Mouse (Mus musculus): Measurements from ENCODE around the gene Lurap1. TPM values are rescaled to one million over a fixed set of nuclear protein-coding genes. Genes with fewer than 3 reads are reported as not detected.

Gene Lurap1
- polyA plus RNA-seq, 1 experiment from 2014 or later = 2.8 TPM

DNA sequence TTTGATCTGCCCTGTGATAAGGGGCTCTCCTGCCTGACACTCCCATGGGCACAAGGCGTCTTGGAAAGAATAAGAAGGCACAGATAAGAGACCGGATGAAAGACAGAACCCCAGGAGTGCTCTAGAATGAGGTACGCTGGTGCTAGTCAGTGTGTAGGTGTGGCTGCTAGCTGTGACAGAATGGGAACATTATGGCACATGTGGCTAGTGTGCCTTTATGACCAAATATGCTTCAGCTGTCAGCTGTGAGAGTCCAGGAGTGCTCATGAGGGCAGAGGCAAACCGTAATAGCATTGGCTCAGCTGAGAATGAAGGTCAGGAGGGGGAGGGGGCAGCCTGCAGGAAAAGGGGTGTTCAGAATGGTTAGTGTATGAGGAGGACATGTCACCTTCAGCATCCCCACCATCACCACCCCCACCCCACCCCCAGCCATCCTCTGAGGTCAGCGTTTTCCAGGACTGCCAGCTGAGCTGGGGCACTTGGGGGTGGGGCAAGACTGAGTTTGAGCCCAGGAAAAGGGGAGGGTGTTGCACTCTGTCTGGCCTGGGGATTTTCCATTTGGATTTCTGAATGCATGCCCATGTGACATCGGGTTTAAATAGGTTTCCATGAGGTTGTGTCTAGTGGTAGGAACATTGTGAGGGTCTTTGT is 23.5 kb upstream of the Lurap1 start:
- no peak overlapping the region for H3K9ac ChIP-seq
- no peak overlapping the region for H3K27ac ChIP-seq
- no peak; the same call in 1 of the 2 replicates for ATAC-seq (ENCODE audit: insufficient number of reproducible peaks, low FRiP score, low TSS enrichment, low read depth)

DNA sequence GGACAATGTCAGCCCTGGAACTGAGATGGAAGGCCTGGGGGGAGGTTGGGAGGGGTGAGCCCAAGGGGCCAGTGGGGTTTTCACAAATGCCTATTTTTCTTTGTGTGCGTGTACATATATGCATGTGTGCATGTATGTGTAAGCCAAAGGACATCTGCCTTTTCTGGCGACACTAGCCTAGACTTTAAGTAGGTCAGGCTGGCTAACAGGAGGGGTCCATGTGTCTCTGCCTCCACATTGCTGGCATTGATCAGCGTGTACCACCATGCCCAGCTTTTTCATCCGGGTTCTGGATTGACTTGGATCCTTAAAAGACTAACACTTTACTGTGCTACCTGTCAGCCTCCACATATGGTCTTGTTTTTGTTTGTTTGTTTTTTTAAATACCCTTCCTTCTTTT is 22.6 kb upstream of the Lurap1 start:
- 86% methylated on average over 4 of the region's 4 CpGs for WGBS
- Histone ChIP-seq H3K9me3 (no peaks in the 10 kb centered on the region), H3K4me2 (no peak overlapping the region), H3K4me3 (no peak overlapping the region), H3K27me3 (no peaks in the 10 kb centered on the region), H3K36me3 (no peaks in the 10 kb centered on the region), H3K9ac (no peak overlapping the region), H3K27ac (no peak overlapping the region), H3K4me1 (peaks cover 31% of the 10 kb centered on the region)
- ATAC-seq (ENCODE audit: insufficient number of reproducible peaks, low FRiP score, low TSS enrichment, low read depth) = no peak

More for the DNA sequence above, 23.5 kb upstream of the Lurap1 start:
- WGBS = 40% methylated on average over 6 of the region's 6 CpGs
- Histone ChIP-seq H3K9me3 (no peaks in the 10 kb centered on the region), H3K27me3 (no peaks in the 10 kb centered on the region), H3K4me1 (peaks cover 31% of the 10 kb centered on the region), H3K36me3 (no peaks in the 10 kb centered on the region), H3K4me3 (no peak overlapping the region), H3K4me2 (no peak overlapping the region)

DNA sequence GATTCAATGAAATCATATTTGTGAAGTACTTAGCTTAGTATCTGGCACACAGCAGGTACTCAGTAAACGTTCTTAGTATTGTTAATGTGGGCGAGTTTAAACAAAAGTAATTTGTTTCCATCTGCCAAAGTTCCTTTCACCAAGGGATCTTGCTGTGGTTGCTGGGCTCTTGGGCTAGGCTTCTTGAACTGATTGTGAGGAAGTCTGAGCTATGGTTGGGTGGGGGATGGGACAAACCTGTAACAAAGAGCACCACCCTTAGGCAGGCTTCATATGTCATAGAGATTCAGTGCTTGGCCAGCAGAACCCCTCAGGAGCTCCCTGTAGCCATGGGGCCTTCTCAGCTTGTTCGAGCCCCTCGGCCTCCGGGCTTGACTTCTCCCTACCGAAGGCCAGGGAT is 21.9 kb upstream of the Lurap1 start, which contains the start of the genes 1700042G07Rik and Gm49337:
Gene 1700042G07Rik (plus strand): TSS at position 301 of the 400 bp plus-strand sequence.
Gene Gm49337 (plus strand): TSS at position 313 of the 400 bp plus-strand sequence.
- no peaks in the 10 kb centered on the region for H3K36me3 ChIP-seq
- ATAC-seq (ENCODE audit: insufficient number of reproducible peaks, low FRiP score, low TSS enrichment, low read depth) = no peak
- no peak within 1 kb of the TSS for H3K4me3 ChIP-seq
- H3K9ac ChIP-seq = no peak within 1 kb of the TSS
- H3K27ac ChIP-seq = no peak within 1 kb of the TSS
- peaks cover 31% of the 10 kb centered on the region for H3K4me1 ChIP-seq
- no peaks in the 10 kb centered on the region for H3K9me3 ChIP-seq
- no peak within 1 kb of the TSS for H3K4me2 ChIP-seq
- no peaks in the 10 kb centered on the region for H3K27me3 ChIP-seq
- 87% methylated on average over 6 of the region's 6 CpGs for WGBS

DNA sequence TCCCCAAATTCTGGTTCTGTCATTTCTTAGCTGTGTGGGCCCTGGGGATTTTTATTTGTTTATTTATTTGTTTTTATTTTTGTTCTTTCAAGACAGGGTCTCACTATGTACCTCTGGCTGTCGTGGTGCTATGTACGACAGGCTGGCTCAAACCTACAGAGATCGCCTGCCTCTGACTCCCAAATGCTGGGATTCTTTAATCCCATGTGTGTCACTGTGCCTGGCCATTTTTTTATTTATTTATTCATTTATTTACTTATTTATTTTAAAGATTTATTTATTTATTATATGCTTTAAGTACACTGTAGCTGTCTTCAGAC is 18.2 kb upstream of the Lurap1 start:
- H3K4me3 ChIP-seq = no peak overlapping the region
- no peaks in the 10 kb centered on the region for H3K36me3 ChIP-seq
- no peaks in the 10 kb centered on the region for H3K27me3 ChIP-seq
- no peak for ATAC-seq (ENCODE audit: insufficient number of reproducible peaks, low FRiP score, low TSS enrichment, low read depth)
- H3K4me2 ChIP-seq = no peak overlapping the region
- no peak overlapping the region for H3K9ac ChIP-seq
- peaks cover 11% of the 10 kb centered on the region for H3K4me1 ChIP-seq
- WGBS = 71% methylated on average over 3 of the region's 3 CpGs
- no peak overlapping the region for H3K27ac ChIP-seq
- no peaks in the 10 kb centered on the region for H3K9me3 ChIP-seq

DNA sequence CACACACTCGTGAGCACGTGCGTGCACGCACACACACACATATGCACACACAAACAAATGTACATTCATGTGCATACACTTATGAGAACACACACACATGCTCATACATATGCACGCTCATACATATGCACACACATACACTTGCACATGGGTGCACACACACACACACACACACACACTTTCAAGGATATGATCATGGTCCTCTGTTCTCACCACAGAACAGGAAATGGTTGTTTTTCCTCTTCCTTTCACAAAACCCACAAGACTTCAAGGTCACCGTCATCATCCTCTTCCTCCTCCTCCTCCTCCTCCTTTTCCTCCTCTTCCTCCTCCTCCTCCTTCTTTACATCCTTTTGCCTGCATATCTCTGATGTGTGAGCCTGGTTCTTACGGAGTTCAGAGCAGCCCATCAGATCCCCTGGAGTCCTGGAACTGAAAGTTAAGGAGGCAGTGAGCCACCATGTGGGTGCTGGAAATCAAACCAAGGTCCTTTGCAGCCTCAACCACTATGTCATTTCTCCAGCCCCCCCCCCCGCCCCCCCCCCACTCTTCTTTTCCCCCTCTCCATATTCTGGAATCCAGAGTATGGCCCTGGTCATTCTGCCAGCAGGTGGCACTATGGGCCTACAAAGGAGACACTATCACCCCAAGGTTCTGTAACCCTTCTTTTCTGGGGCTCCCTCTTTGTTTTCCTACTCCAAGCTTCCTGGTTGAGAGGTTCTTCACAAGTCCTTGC is 17.6 kb upstream of the Lurap1 start:
- no peak for ATAC-seq (ENCODE audit: insufficient number of reproducible peaks, low FRiP score, low TSS enrichment, low read depth)
- no peaks in the 10 kb centered on the region for H3K9me3 ChIP-seq
- no peak overlapping the region for H3K27ac ChIP-seq
- no peaks in the 10 kb centered on the region for H3K27me3 ChIP-seq
- H3K4me1 ChIP-seq = peaks cover 9% of the 10 kb centered on the region
- no peak overlapping the region for H3K4me2 ChIP-seq
- 69% methylated on average over 8 of the region's 8 CpGs for WGBS
- no peaks in the 10 kb centered on the region for H3K36me3 ChIP-seq
- no peak overlapping the region for H3K4me3 ChIP-seq
- no peak overlapping the region for H3K9ac ChIP-seq

DNA sequence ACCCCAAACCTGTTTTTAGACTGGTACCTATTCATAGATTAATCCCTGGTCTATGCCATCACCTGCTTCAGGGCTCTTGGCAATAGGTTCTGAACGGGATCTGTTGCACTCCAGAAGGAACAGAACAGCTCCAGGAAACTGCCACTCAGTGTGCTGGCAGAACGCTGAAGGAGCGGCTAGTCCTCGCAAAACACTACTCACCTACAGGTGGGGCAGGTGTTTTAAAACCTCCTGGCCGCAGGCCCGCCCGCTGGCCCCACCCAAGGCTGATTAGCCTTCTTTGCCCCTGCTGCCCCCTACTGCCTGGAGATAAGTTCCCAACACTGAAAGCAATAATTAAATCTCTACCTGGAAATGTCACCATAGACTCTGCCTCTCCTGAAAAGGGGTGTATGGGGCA is 16.3 kb upstream of the Lurap1 start, which contains the start of gene Tspan1:
Gene Tspan1 (minus strand): TSS at position 198 of the 400 bp plus-strand sequence.
- Histone ChIP-seq H3K36me3 (no peaks in the 10 kb centered on the region), H3K9me3 (no peaks in the 10 kb centered on the region), H3K9ac (no peak within 1 kb of the TSS), H3K4me2 (no peak within 1 kb of the TSS), H3K27ac (no peak within 1 kb of the TSS), H3K27me3 (no peaks in the 10 kb centered on the region), H3K4me1 (peaks cover 9% of the 10 kb centered on the region), H3K4me3 (no peak within 1 kb of the TSS)
- ATAC-seq (ENCODE audit: insufficient number of reproducible peaks, low FRiP score, low TSS enrichment, low read depth) = no peak
- 13% methylated on average over 7 of the region's 7 CpGs for WGBS

DNA sequence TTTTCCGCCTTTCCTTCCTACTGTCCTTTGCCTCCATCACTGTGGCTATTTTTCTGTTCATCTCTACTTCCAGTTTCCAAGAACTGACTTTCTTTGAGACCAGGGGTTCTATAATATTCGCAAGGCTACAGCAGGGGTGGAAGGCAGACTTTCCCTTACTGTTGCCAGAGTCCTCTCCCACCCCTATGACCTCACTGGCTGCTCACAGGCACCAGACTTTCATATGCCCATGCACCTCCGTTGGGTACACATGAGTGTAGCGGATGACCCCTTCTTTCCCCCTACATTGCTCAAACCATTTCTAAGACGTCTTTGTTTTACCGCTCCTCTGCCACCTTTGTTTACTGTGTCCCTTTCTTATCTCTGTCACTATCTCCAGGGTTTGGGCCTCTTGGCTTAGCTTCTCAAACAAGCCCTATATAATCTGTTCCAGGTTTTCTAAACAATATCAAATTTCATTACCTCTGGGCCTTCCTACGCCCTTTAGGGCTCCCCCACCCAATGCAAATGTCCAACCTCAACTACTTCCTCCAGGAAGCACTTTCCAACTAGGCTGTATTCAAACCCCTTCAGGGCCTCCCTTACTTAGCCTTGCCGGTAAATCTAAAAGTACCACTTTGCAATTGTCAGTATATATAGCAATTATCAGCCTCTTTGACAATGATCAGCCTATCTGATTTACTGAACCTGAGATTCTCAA is 14.7 kb upstream of the Lurap1 start:
- Histone ChIP-seq H3K27me3 (no peaks in the 10 kb centered on the region), H3K4me1 (peaks cover 9% of the 10 kb centered on the region), H3K9me3 (no peaks in the 10 kb centered on the region), H3K9ac (no peak overlapping the region), H3K4me2 (no peak overlapping the region), H3K4me3 (no peak overlapping the region), H3K27ac (no peak overlapping the region), H3K36me3 (peaks cover 8% of the 10 kb centered on the region)
- 44% methylated on average over 8 of the region's 8 CpGs for WGBS
- ATAC-seq (ENCODE audit: insufficient number of reproducible peaks, low FRiP score, low TSS enrichment, low read depth) = no peak

DNA sequence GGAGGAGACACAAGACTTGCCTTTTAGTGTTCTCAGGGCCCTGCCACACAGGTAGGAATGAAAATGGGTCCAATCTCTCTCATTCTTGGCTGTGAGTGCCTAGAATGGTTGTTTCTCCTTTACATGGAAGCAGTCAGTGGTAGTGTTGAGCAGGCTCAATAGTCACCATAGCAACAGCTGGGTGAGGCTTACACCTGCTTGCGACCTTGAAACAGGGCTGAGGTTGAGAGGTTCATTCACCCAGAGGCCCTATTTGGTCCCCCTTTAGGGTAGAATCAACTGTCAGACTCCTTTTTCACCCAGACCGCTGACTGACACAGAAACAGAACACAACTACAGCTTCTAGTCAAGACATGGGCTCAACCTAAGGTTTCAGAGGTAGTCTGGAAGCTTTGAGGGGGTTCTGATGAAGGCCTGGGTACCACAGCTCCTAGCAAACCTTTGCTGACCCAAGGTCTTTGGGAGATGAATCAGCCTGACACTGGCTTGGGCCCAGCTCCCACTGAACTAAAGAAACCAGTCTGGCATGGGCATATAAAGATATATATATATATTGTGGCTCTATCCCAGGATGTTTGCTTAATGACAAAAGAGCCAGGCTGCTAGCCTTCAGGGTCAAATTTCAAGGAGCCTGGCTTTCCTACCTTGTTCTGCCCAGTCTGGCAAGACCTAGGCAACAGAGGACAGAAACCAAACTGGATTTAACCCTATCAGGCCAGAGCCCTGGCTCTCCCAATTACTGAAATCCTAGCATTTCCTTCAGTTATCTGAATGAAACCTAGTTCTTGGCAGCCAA is 13.8 kb upstream of the Lurap1 start:
- no peak for ATAC-seq (ENCODE audit: insufficient number of reproducible peaks, low FRiP score, low TSS enrichment, low read depth)
- no peak overlapping the region for H3K4me3 ChIP-seq
- no peak overlapping the region for H3K27ac ChIP-seq
- H3K27me3 ChIP-seq = no peaks in the 10 kb centered on the region
- H3K4me1 ChIP-seq = peaks cover 9% of the 10 kb centered on the region
- no peak overlapping the region for H3K4me2 ChIP-seq
- H3K36me3 ChIP-seq = peaks cover 15% of the 10 kb centered on the region
- 80% methylated on average over 2 of the region's 2 CpGs for WGBS
- no peaks in the 10 kb centered on the region for H3K9me3 ChIP-seq
- no peak overlapping the region for H3K9ac ChIP-seq

DNA sequence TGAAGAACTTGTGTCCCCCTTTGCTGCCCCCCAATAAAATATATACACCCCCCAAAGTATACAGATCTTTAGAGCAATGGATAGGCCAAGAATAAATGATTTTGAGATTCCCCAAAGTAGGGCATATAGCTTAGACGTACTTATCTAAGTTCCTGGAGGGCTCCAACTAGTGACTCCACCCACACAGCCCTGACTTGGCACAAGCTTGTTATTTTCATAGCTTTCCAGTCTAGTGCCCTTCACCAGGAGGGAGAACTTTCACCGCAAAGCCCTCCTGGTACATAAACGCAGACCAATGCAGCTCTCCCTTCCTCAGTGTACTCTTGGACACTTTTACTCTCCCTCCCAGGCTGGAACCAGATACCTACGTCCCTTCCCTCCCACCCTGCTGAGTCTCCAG is 11.0 kb upstream of the Lurap1 start:
- H3K36me3 ChIP-seq = peaks cover 42% of the 10 kb centered on the region
- 78% methylated on average over 4 of the region's 4 CpGs for WGBS
- no peaks in the 10 kb centered on the region for H3K27me3 ChIP-seq
- H3K4me1 ChIP-seq = peaks cover 9% of the 10 kb centered on the region
- H3K9me3 ChIP-seq = no peaks in the 10 kb centered on the region
- no peak overlapping the region for H3K4me2 ChIP-seq
- no peak for ATAC-seq (ENCODE audit: insufficient number of reproducible peaks, low FRiP score, low TSS enrichment, low read depth)
- H3K4me3 ChIP-seq = no peak overlapping the region
- H3K9ac ChIP-seq = no peak overlapping the region
- no peak overlapping the region for H3K27ac ChIP-seq

DNA sequence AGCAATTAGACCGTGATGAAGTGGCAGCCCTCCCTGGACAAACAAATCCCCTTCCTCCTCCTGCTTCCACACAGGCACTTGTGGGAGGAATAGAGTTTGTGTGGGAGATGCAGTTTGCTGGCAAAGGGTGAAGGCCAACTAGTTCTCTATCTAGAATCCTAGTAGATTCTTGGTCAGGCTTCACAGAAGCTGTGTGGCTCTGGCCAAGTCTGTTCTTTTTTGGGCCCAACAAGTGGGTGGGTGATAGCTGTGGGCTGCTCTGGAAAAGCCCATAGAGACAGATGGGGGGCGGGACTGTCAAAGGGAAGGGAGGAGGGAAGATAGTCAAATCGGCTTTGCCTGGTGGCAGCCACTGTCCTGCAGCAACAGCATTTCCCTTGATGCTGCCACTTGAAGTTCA is 9.6 kb upstream of the Lurap1 start:
- ATAC-seq (ENCODE audit: insufficient number of reproducible peaks, low FRiP score, low TSS enrichment, low read depth) = no peak
- Histone ChIP-seq H3K4me2 (no peak overlapping the region), H3K36me3 (peaks cover 56% of the 10 kb centered on the region), H3K9me3 (no peaks in the 10 kb centered on the region), H3K27me3 (no peaks in the 10 kb centered on the region), H3K9ac (no peak overlapping the region), H3K4me3 (no peak overlapping the region), H3K27ac (no peak overlapping the region), H3K4me1 (peaks cover 4% of the 10 kb centered on the region)
- 78% methylated on average over 3 of the region's 3 CpGs for WGBS

DNA sequence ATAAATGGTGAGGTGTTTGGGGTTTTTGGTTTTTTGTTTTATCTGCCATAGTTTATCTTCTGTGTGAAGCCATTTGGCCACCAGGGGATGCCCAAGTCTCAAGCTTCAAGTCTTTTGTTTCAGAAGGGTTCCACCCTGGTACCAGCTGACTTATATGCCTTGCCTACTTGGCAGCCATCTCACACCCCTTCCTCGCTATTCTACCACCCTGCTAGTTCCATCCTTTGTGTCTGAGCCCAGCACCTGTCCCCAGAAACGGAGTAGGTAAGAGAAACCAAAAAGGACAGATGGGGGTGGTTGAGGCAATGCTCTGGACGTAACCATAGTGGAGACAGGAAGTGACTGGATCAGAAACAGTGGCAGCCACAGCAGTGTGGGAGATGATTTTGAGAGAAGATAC is 8.8 kb upstream of the Lurap1 start:
- Histone ChIP-seq H3K27ac (no peak overlapping the region), H3K4me3 (no peak overlapping the region), H3K36me3 (peaks cover 65% of the 10 kb centered on the region), H3K9ac (no peak overlapping the region), H3K4me2 (no peak overlapping the region), H3K9me3 (no peaks in the 10 kb centered on the region), H3K4me1 (no peaks in the 10 kb centered on the region), H3K27me3 (no peaks in the 10 kb centered on the region)
- no peak for ATAC-seq (ENCODE audit: insufficient number of reproducible peaks, low FRiP score, low TSS enrichment, low read depth)
- WGBS = 75% methylated on average over 3 of the region's 3 CpGs

Data from limb, embryonic 15.5 days (tissue).